Mouse (Mus musculus) spleen, postnatal 4 days (tissue): ENCODE measurements around the gene Rhobtb3.

ENCODE experiments used
- DNase-seq, 2 experiments: peaks; one replicate each; pipeline ENCODE4 v3.0.0; 2022; ENCODE audit warnings: low spot score in 2 of 2

Rhobtb3 gene

DNA sequence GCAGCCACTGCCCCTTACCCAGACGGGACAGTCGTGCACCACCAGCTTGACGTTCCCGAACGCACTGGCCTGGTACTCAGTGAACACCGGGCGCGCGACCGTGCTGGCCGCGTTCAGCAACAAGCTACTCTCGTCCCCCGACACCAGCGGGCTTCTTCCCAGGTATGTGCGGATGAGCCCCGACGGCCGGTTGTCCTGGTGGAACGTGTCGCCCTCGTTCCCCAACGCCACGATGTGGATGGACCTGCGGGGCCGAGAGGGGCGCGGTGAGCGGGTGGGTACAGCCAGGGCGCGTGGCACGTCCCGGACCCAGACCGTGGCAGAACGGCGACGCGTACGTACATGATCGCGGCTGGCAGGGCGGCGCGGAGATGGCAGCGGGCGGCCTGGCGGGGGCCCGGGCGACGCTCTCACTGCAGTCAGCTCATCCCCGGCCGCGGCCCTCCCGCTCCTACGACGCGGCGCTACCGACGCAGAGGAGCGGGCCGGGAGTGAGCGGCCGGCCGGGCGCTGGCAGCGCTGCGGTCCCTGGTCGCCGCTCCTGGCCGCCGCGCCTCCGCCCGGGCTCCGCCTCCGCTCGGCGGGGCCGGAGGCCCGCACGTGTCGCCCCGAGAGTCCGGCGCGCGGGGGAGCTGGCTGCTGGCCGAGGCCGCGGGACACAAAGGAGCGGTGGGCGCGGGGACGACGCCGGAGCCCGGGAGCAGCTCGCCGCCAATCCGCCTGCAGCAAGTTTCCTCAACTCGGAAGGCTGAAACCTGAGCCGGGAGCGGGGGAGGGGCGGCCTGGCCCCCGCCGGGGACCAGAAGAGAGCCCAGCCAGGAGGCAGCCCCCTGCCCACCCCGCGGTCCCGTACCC lies at the start of gene Rhobtb3:
Gene Rhobtb3 (minus strand): TSS at position 737 of the 855 bp plus-strand sequence.
- peak; percentile 33 to 75 for DNase-seq

DNA sequence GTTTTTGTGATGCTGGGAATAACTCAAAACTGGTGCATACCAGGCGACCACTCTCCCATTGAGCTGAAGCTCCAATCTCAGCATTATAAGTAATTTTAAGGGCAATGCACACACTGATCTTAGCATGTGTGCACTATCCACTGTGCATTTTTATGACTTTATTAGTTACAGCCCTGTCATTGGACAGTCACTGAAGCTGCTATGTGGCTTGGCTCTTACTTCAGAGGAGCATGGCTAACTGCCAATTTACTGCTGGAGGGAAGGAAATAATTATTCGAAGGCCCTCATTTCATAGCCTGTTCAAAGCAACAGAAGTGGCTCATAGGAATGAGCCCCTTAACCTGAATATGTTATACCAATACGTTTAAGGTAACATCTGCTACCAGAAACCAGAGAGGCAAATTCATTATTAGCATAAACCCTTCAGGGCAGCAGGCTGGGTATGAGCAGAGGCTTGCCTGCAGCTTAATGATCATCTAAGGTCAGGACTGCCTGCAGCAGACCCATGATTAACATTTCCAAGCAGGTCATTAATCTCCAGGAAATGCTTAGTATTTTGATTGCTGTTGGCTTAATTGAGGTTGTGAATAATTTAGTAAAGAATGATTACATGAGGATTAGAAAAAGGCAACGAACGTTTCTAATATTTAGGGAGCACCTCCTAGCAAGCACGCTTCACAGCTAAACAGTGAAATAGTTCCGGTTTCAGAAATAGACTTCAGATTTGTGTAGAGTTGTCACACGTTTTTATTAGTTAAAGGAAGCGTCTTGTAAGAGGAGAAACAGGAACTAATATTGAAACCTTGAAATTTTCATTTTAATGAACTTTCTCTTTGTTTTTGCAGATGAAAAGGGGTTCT lies 48.7 kb upstream of the Rhobtb3 start:
- DNase-seq, result no peak

DNA sequence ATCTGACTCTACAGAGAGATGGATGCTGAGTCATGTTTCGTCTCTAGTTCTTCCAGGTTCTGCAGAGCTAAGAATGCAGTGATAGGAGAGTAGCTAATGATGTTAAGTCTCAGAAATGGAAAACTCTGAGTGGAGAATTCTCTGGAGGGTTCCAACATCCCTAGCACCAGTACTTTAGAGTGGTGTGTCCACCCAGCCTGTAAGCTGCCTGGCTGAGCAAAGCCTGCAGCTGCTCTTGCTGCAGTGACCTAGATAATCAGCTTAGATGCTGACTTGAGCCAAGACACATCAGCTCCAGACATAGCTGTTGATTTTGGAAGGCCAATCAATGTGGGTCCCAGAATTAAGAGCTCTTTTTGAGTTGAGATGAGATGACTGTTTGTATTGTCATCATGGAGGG lies 44.4 kb upstream of the Rhobtb3 start:
- no peak for DNase-seq

DNA sequence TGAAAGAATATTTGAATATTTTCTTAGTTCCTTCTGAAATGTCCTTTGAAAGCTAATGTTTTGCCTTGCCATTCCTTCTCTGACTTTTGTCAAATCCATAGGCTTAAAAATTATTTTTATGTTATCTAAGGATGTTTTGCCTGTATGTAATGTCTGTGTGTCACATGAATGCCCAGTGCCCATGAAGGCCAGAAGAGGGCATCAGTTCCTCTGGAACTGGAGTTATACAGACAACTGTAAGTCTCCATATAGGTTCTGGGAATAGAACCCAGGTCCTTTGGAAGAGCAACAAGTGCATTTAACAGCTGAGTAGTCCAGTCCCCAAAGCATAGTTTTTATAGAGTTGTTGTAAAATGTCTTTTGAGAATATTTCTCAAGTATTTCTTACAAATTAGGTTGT lies 38.2 kb upstream of the Rhobtb3 start:
- DNase-seq, result no peak

DNA sequence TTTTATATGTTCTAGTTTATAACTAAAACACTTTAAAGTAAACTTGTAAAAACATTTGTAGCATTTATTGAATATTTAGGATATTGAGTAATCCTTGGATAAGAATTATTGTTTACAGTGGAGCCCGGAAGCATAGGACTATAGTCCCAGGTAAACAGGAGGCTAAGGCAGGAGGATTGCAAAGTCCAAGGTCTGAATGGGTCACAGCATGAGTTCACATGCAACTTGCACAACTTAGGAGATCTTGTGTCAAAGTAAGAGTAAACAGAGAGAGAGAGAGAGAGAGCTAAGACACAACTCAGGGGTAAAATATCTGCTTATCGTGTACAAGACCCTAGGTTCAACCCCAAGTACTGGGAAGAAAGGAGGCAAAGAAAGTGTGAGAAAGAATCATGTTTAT lies 32.9 kb upstream of the Rhobtb3 start:
- DNase-seq, result no peak

DNA sequence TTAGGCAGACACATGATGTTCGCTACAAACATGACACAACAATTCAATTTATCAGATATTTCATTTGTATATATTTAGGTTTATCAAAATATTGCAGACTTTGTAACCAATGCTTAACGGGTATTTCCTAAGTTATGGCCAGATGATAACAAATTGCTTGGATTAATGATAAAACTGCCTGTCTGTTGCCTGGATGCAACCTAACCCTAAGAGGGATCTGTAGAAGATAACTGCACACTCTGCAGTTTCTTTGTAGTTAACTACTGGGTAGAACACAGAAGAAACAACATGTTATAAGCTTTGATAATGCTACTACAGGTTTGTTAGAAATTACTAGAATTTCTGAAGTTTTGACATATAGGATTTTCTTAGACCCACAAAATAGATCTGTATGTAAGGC lies 32.5 kb upstream of the Rhobtb3 start:
- no peak for DNase-seq

DNA sequence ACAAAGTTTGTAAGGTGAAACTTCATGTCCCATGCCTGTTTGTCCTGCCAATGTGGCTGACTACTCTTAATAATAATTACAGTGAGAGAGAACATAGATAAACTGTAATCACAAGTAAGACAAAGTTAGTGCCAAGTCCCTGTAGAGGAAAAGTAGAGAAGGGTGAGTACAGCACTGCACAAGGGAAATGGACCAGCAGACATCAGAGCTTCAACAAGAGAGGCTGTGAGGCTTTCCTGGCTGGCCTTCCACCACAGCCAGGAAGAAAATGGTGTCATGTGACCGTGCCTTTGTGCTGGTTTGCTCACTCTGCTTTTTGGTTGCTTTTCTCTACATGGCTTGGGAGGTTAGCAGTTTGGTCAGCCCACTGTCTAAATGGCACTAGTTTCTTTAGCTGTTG lies 31.9 kb upstream of the Rhobtb3 start:
- no peak for DNase-seq

DNA sequence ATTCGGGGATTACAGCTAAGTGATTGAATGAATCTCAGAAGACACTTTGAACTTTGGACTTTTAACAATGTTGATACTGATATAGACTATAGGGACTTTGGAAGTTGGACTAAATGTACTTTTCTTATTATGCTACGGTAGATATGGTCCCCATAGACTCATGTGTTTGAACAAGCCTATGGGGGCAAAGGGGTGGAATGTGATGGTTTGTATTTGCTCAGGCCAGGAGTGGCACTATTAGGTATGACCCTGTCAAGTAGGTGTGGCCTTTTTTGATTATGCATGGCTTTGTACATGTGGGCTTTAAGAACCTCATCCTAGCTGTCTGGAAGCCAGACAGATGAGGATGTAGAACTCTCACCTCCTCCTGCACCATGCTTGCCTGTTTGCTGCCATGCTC lies 30.8 kb upstream of the Rhobtb3 start:
- DNase-seq, result no peak

DNA sequence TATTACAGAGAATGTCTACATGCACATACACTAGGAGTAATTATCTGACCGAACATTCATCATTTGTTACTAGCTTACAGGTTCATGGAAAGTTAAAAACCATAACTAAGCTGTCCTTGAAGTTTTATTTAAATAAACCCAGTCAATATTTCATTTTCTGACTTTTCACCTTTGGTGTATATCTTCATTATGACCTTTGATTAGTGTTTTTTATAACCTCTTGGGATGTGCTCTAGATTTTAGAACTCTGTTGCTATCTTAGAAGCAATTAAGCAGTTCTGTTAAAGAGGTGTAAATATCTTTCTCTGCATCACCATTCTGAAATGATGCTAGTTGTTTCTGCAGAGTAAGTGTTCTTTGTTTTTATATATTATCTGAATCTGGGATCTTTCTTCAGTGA lies 23.1 kb upstream of the Rhobtb3 start, which contains the start of gene Spata9:
Gene Spata9 (plus strand): TSS at position 301 of the 400 bp plus-strand sequence.
- DNase-seq, result no peak

DNA sequence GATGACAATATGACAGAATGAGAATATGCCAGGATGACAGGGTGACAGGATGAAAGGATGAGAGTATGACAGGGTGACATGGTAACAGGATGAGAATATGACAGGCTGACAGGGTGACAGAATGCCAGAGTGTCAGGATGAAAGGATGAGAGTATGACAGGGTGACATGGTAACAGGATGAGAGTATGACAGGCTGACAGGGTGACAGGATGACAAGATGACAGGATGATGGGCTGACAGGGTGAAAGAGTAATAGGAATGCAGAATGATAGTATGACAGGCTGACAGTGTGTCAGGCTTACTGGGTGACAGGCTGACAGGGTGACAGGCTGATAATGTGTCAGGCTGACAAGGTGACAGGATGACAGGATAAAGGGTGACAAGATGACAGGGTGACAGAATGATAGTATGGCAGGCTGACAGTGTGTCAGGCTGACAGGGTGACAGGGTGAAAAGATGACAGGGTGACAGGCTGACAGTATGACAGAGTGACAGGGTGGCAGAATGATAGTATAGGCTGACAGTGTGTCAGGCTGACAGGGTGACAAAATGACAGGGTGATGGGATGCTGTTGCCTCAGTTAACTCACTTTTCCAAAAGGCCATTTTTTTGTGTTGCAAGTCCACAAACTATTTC lies 11.8 kb upstream of the Rhobtb3 start:
- DNase-seq, result no peak

DNA sequence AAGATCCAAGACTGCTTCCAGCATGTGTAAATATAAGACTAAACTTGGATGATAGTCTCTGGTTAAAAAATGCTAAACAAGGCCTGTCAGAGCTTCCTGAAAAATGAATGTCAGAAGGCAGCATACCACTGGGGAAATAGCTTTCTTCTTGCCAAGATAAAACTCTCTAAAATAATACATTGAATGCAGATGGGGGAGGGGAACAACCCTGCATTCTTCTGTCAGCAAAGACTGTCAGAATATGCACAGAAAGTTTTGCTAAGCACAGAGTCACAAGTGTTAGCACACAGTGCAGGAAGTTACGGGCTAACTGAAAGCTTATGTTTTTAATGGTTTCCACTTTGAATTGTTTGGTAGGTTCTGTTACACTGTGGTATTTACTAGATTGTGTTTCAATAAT lies 6.6 kb upstream of the Rhobtb3 start:
- no peak for DNase-seq

DNA sequence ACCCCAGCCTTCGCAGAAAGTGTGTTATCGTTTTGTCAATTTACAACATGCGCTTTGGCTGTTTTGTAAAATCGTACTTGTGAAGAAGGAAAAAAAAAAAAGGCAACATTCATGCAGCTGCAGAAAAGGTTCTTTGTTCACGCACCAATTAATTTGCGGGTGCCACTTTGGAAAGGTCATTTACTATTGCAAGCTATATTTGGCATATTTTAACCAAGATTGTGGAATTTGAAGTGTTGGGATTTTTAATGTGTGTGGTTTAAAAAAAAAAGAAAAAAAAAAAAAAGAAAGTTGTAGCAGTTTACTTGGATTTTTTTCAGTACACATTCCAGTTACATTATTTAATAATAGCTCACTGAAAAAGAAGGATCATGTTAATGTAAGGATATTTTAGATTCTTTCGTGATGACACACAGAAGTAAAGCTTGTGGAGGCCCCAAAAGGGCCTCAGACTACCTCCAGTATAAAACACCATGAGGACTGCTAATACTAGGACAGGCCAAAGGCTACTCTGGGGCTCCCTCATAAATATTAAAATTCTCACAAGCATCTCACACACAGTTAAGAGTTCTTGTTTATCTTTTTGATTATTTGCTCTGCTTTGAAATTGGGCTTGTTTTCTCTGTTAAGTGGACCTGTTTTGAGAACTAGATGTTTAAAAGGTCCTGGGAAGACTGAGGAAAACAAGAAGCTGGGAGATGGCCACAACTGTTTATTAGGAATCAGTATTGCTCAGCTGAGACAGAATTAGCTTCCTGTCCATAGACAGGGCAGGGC lies 507 bp upstream of the Rhobtb3 start:
- no peak for DNase-seq

DNA sequence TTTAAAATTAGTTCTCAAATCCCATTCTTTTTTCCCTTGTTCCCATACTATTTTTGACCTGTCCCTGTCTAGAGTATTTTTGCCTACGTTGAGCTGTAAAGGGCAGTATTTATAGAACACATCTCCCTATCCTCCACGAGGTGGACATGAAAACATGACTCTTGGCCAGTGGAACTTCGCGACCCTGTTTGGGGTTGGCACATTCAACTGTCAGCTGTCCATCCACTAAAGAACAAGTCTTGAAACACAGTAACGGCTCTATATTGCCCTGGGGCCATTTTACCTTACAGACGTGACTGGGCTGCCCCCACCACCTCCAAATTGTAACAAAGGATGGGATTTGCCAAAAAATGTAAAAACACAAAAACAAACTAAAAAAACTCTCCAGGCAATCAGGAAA lies 994 bp downstream of the Rhobtb3 start:
- DNase-seq, result no peak

DNA sequence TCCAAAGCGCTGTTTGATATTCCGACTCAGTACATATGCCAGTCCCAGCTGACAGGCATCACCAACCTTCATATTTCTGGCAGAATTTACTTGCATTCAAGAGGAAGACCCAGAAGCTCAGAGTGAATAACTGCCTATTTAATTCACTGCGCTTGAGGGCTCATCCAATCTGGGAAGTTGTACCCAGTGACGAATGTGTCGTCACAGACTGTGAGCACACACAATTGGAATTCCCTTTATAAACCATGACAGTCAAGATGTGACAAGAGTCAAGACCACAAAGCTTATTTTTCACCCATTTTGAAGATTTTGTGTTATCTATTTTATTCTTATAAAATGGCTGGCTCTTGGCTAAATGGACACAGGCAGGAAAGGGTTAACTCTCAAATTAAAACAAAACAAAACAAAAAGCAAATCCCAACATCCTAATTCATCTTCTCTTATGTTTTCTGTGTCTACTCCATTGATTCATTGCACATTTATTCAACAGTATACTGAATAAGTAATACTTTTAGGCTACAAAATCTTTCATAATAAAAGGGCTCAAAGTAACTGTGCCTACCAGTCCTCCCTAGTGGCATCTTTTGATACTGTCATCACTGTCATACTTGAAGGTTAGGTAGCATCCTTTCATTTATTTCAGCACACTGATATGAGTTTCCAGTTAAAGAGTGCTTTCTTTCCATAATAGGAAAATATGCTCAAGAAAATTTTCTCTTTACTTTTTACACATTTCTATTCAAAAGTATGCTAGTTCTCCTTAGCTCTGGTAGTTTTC lies 2.0 kb downstream of the Rhobtb3 start:
- no peak for DNase-seq

DNA sequence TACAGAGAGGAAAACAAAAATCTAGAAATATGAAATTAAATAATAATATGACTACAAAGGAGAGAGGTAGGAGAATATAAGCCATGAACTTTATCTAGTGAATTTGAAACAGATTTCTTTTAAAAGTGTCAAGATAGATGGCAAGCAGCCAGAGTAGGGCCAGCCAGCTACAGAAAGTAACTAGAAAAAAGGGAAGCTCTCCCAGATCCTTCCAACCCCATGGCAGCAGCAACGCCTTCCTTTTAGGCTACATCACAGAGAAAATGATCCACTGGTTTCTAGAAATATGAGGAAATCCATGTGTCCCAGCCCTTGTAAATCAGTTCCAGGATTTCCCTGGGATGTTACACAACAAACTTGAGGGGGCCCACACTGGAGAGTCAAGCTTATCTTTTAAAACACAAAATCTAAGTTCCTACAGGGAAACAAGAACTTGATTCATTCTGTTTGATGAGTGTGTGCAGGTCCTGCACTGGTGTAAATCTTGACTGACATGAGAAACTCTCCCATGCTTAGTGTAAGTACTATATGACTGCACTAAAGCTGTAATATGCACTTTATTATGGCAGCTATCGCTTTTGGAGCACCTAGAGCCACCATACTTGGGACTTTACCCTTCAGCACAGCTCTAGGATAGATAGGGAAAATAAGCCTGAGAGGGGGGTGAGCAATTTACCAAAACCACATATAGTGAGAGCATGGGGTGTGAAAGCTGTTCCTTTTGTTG lies 2.8 kb downstream of the Rhobtb3 start:
- DNase-seq, result no peak

DNA sequence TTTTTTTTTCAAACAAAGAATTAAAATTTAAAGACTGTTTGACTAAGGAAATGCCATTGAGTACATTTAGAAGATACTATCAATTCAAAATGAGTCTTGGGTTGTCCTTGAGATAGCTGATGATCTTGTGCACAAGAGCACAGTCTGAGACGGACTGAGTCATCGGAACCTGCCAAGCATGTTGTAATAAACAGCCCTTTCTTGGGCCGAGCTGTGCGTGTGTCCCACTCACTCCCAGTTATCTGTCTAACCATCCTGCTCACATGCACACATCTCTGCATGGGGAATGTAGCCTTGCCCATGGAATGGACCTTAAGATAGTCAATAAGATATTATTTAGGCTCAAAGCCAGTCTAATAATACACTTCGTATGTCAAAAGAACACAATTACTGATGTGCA lies 4.9 kb downstream of the Rhobtb3 start:
- no peak for DNase-seq

DNA sequence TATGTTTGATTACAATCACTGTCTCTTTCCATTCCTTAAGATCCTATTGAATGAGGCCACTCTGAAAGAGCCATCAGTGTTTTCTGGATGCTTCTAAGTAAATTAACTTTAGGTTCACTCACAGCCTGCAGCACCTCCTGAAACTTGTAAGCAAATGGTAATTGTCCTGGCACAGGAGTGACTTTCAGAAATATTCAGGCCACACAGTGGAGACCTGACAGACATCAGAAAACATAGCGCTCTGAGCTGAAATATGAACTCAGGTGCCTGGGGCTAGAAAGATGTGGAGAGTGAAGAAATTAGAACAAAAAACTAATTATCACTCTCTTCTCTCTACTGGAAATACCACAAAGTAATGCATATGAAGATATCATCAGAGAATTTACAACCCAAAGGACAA lies 10.4 kb downstream of the Rhobtb3 start:
- DNase-seq, result no peak

DNA sequence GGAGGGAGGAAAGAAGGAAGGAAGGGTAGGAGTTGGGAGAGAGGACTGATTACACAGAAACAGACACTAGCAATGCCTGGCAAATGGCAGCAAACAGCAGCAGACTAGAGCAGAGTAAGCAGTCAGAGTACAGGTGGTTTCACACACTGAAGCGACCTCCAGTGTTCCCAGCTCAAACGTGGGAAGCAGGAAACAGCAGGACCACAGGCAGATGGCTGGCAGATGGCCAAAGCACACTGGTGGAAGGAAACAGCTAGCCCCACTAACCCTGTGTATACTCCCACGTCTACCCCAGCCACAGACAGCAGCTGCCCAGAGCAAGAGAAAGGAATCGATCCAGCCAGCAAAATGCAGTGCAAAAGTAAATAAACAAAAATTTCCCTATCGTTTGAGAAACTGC lies 12.7 kb downstream of the Rhobtb3 start:
- DNase-seq, result no peak

DNA sequence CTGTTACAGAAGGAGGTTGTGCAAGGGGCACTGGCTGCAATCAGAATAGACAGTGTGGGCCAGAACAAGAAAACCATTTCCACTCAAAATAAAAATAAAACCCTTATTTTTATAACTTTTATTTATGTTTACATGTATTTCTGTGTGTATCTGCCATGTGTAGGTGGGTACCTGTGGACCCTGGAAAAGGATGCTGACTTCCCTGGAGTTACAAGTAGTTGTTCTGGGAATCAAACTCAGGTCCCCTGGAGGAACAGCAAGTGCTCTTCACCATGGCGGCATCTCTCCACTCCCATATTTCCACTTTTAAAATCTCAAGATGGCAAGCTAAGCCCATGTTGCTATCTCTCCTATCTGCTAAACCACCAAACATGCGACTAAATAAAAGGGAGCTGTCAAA lies 13.1 kb downstream of the Rhobtb3 start:
- DNase-seq, result no peak

DNA sequence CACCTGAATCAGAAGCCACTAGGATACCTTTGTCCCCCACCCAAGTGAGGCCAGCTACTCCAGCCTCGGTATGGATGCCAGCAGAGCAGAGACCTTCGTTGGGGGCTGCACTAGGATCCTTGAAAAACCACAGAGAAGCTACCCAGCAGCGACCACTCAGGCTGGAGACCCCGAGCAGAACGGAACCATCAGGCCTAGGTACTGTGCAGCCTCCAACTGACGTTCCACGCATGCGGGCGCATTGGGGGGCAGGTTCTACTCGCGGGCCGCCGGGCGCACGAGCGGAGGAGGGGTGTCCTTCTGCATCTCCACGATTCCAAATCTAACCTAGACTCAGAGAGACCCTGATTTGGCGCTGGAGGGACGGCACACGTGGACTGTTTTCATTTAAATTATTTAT lies 13.7 kb downstream of the Rhobtb3 start:
- DNase-seq, result no peak
